Mouse (Mus musculus) hindbrain, embryonic 10.5 days (tissue): ENCODE measurements around the gene Mup12. TPM values are rescaled to one million over a fixed set of nuclear protein-coding genes. Genes with fewer than 3 reads are reported as not detected.
"Not testable (repeated sequence)": the region's sequence is repeated elsewhere in the genome, so short reads cannot be mapped to it uniquely, and the experiment has no call there.

Source experiments
- DNase-seq: peaks from one replicate; pipeline ENCODE4 v3.0.0-alpha.2; 2017; ENCODE audit warnings: low spot score
- H3K27ac ChIP-seq: fragments of 300-500 bp; sonication (generic); 2 replicates; pipeline ENCODE4 v1.5.1; 2016; ENCODE audit warnings: mild to moderate bottlenecking, moderate library complexity
- H3K27me3 ChIP-seq: fragments of 300-500 bp; sonication (generic); 2 replicates; pipeline ENCODE4 v1.6.1; 2016; ENCODE audit warnings: mild to moderate bottlenecking; ENCODE audit not compliant: poor library complexity, insufficient read depth, severe bottlenecking
- H3K36me3 ChIP-seq: fragments of 300-500 bp; sonication (generic); 2 replicates; pipeline ENCODE4 v1.6.1; 2016; ENCODE audit warnings: mild to moderate bottlenecking, moderate library complexity
- H3K4me1 ChIP-seq: fragments of 300-500 bp; sonication (generic); replicated peaks from 2 replicates; pipeline ENCODE4 v1.6.1; 2016; ENCODE audit warnings: mild to moderate bottlenecking
- H3K4me3 ChIP-seq: fragments of 300-500 bp; sonication (generic); 2 replicates; pipeline ENCODE4 v1.5.1; 2016; ENCODE audit warnings: mild to moderate bottlenecking, moderate library complexity
- H3K9me3 ChIP-seq: fragments of 300-500 bp; sonication (generic); 2 replicates; pipeline ENCODE4 v1.6.1; 2016; ENCODE audit warnings: mild to moderate bottlenecking, moderate library complexity
- WGBS: fragments of 180-500 bp; shearing (Covaris S2); methylation state at CpG from one replicate; pipeline ENCODE4 v1.1.7; 2016; 5-methylcytosine and 5-hydroxymethylcytosine counted together
- polyA plus RNA-seq: library from polyadenylated mRNA; unstranded; fragments of >200 nt; fragmentation: Nextera tagmentation; extraction: Ambion mirVana; gene quantifications from 2 replicates; pipeline ENCODE4 v1.2.1, GENCODE M21; 2016

The Mup12 gene
- polyA plus RNA-seq, result not detected in 2 replicates

DNA sequence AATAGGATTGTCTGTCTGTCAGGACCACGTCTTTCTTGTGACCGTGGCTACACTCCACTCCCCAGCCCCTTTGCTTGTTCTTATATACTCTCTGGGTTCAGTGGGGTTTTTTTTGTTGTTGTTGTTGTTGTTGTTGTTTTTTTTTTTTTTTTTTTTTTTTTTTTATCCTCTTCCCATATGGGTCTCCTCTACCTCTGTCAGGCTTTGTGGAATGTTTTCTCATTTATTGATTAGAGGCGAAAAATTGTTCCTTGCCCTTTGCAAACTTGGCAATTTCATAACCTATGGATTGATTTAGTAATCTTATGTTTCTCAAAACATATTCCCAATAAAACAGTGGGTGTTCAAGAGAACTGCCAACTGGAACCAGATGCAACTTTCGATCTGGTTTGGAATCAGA lies at the start of gene Mup12:
Gene Mup12, minus strand, starts transcription at position 101 of the 400 bp plus-strand sequence.
- not testable (repeated sequence) for H3K4me3 ChIP-seq, H3K9me3 ChIP-seq, H3K27me3 ChIP-seq, H3K36me3 ChIP-seq, DNase-seq, H3K4me1 ChIP-seq, H3K27ac ChIP-seq
- WGBS, result 87% methylated on average over 3 of the region's 4 CpGs

Other genes with a start within 250 kb of the Mup12 start
- not detected in 2 replicates for gene Mup1, start 239.4 kb downstream of the Mup12 start, polyA plus RNA-seq
- gene Mup10, start 159.1 kb downstream of the Mup12 start, polyA plus RNA-seq, result not detected in 2 replicates
- not detected in 2 replicates for gene Mup11, start 78.9 kb downstream of the Mup12 start, polyA plus RNA-seq
- gene Mup22, start 80.1 kb upstream of the Mup12 start, polyA plus RNA-seq, result not detected in 2 replicates